Mouse (Mus musculus) kidney, adult 2 months (tissue): Measurements from ENCODE around the gene Pheta1. TPM values are rescaled to one million over a fixed set of nuclear protein-coding genes. Genes with fewer than 3 reads are reported as not detected.

Source experiments
- DNase-seq: peaks from one replicate; pipeline ENCODE4 v3.0.0; 2021
- H3K27ac ChIP-seq: fragments of 200-500 bp; 2 replicates; pipeline ENCODE4 v1.5.1; 2012; ENCODE audit warnings: low read depth, low read length, control low read depth, inconsistent platforms; ENCODE audit not compliant: insufficient read depth
- H3K27me3 ChIP-seq: fragments of 200-500 bp; replicated peaks from 2 replicates; pipeline ENCODE4 v1.6.1; 2012; ENCODE audit warnings: mild to moderate bottlenecking, moderate library complexity, low read length, inconsistent platforms; ENCODE audit not compliant: control insufficient read depth, insufficient read depth
- H3K36me3 ChIP-seq: fragments of 200-500 bp; 2 replicates; pipeline ENCODE4 v1.6.1; 2012; ENCODE audit warnings: mild to moderate bottlenecking, moderate library complexity, low read length, inconsistent platforms; ENCODE audit not compliant: control insufficient read depth, insufficient read depth
- H3K4me1 ChIP-seq: fragments of 200-500 bp; 2 replicates; pipeline ENCODE4 v1.6.1; 2011; ENCODE audit warnings: low read length; ENCODE audit not compliant: control insufficient read depth, insufficient read depth
- H3K4me3 ChIP-seq: fragments of 200-500 bp; 2 replicates; pipeline ENCODE4 v1.5.1; 2011; ENCODE audit warnings: mild to moderate bottlenecking, low read depth, low read length, control low read depth; ENCODE audit not compliant: insufficient read depth
- CTCF ChIP-seq: fragments of 200-500 bp; conservative IDR thresholded peaks from 2 replicates; pipeline ENCODE4 v1.5.1; 2011; ENCODE audit warnings: low read depth, mild to moderate bottlenecking, control low read depth, low read length, moderate library complexity, mixed read lengths; ENCODE audit not compliant: insufficient read depth, insufficient read length
- POLR2A ChIP-seq: fragments of 200-500 bp; IDR thresholded peaks from one replicate; pipeline ENCODE4 v1.6.1; 2011; ENCODE audit warnings: low read depth, low read length, control low read depth
- WGBS: fragments of 180-500 bp; shearing (Covaris S2); methylation state at CpG from one replicate; pipeline ENCODE4 v1.1.7; 2018; 5-methylcytosine and 5-hydroxymethylcytosine counted together
- polyA plus RNA-seq: library from polyadenylated mRNA; depleted of rRNA; stranded (reverse); fragments of >200 nt; gene quantifications from 2 replicates; pipeline ENCODE4 v1.2.3, GENCODE M21; 2012

Gene Pheta1
- polyA plus RNA-seq, 1 experiment: 19.1 TPM

DNA sequence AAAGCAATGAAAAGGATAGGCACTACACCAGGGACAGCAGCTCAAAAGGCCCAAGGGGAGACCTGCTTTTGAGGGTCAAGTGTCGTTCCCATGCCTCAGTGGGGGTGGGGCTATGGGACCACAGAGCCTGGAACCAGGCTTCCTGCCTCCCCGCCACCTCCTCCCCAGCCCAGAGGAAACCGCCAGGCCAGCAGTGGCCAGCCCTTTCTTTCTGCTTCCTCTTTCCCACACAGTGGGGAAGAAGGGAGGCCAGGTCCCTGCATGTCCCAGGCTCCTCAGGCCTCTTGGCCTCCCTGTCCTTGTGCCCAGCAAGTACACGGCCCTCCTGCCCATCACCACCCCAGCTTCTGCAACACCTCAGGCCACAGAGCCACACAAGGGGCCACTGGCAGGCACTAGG lies 24.7 kb upstream of the Pheta1 start:
- Histone ChIP-seq H3K36me3 (no peaks in the 10 kb centered on the region; the same call in 1 of the 2 replicates), H3K27ac (peak overlapping the region; percentile 26), H3K4me1 (no peaks in the 10 kb centered on the region), H3K4me3 (no peak overlapping the region), H3K27me3 (no peaks in the 10 kb centered on the region)
- peak; percentile 62 for DNase-seq
- WGBS: 49% methylated on average over 4 of the region's 4 CpGs
- TF ChIP-seq CTCF (no peak), POLR2A (no peak)

DNA sequence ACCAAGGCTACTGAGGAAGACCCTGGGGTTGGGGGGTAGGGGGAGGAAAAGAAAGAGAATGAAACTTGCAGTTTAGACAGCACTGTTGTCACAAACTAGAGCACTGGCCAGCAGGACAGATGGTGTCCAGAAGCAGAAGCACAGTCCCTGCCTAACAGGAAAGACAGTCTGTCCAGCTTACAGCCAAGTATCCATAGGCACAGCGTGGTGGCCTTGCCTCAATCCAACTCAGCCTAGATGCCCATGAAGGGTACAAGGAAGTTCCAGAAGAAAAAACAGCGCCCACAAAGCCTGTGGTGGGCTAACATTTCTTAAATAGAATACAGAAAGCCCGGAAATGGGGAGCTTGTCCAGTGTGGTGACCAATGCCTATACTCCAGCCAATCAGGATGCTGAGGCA lies 23.2 kb upstream of the Pheta1 start:
- no peak for DNase-seq
- Histone ChIP-seq H3K27me3 (no peaks in the 10 kb centered on the region), H3K4me1 (no peaks in the 10 kb centered on the region), H3K27ac (no peak overlapping the region), H3K4me3 (no peak overlapping the region), H3K36me3 (no peaks in the 10 kb centered on the region; the same call in 1 of the 2 replicates)
- TF ChIP-seq CTCF (no peak), POLR2A (no peak)
- WGBS: 81% methylated on average over 3 of the region's 3 CpGs

GRCm38 (mm10) chr5:121827876-121828275 lies 20.9 kb upstream of the Pheta1 start:
- peaks cover 5% of the 10 kb centered on the region; the same call in 1 of the 2 replicates for H3K4me1 ChIP-seq

DNA sequence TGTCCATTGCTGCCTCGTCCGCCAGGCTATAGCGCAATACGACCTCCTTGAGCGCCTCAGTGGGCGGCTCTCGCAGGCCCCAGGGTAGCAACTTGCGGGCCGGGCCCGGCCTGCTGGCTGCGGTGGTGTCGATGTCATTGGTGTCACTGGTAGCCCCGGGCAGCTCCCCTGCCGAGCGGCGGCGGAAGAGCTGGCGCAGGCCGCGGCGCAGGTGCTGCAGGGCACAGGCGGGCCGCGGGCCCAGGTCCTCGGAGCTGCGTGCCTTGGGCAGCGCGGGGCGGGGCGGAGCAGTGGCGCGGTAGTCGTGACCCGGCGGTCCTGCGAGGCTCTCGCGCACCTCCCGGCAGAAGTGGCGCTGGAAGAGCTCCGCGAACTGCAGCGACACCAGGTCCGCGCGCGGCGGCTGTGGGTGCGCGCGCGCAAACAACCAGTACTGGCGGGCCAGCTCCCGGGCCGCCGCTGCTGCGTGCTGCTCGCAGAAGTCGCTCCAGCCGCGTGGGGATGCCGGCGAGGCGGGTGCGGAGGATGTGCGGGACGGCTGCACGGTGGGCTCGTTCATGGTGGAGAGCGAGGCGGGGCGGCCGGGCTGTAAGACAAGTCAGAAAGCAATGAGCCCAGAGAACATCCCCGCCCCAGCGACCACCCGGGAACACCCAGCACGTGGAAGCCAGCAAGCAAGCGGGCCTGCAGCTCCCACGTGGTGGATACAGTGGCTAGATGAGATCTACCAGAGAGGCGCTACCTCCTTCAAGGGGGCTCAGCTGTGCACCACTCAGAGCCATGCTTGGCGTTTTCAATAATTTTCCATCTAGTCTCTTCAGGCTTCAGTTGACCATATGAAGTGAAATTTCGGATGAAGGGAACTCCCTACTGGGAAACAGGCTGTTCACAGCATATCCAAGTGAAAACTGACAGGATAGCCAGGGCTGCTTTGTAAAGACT lies 20.0 kb upstream of the Pheta1 start:
- 47% methylated on average over 82 of the region's 82 CpGs for WGBS
- H3K4me1 ChIP-seq: peaks cover 9% of the 10 kb centered on the region; the same call in 1 of the 2 replicates
- H3K27me3 ChIP-seq: no peaks in the 10 kb centered on the region
- TF ChIP-seq CTCF (no peak), POLR2A (no peak)
- H3K4me3 ChIP-seq: no peak overlapping the region
- DNase-seq: no peak
- H3K27ac ChIP-seq: no peak overlapping the region
- H3K36me3 ChIP-seq: no peaks in the 10 kb centered on the region; the same call in 1 of the 2 replicates

More at GRCm38 (mm10) chr5:121827876-121828275, 20.9 kb upstream of the Pheta1 start:
- WGBS: 71% methylated on average over 4 of the region's 4 CpGs
- Histone ChIP-seq H3K27ac (no peak overlapping the region), H3K27me3 (no peaks in the 10 kb centered on the region), H3K36me3 (no peaks in the 10 kb centered on the region; the same call in 1 of the 2 replicates), H3K4me3 (no peak overlapping the region)
- DNase-seq: no peak
- TF ChIP-seq CTCF: no peak
- no peak for TF ChIP-seq POLR2A

GRCm38 (mm10) chr5:121831002-121831601 lies 17.7 kb upstream of the Pheta1 start:
- WGBS: 84% methylated on average over 6 of the region's 6 CpGs
- TF ChIP-seq CTCF: no peak
- no peak for TF ChIP-seq POLR2A
- DNase-seq: no peak
- Histone ChIP-seq H3K4me1 (peaks cover 9% of the 10 kb centered on the region; the same call in 1 of the 2 replicates), H3K36me3 (no peaks in the 10 kb centered on the region; the same call in 1 of the 2 replicates), H3K27me3 (no peaks in the 10 kb centered on the region), H3K27ac (no peak overlapping the region), H3K4me3 (no peak overlapping the region)

GRCm38 (mm10) chr5:121832376-121833155 lies 16.2 kb upstream of the Pheta1 start:
- H3K27me3 ChIP-seq: no peaks in the 10 kb centered on the region
- no peak for DNase-seq
- no peaks in the 10 kb centered on the region; the same call in 1 of the 2 replicates for H3K36me3 ChIP-seq
- no peak for TF ChIP-seq POLR2A
- TF ChIP-seq CTCF: no peak
- H3K4me3 ChIP-seq: no peak overlapping the region
- 0 out of 2 replicates have a peak overlapping the region, but pooled peaks have one; percentile 28 for H3K27ac ChIP-seq
- WGBS: 68% methylated on average over 6 of the region's 6 CpGs
- peaks cover 9% of the 10 kb centered on the region; the same call in 1 of the 2 replicates for H3K4me1 ChIP-seq
